8 mouse cellular contexts compared by ENCODE assay signal in the genomic region with DNA sequence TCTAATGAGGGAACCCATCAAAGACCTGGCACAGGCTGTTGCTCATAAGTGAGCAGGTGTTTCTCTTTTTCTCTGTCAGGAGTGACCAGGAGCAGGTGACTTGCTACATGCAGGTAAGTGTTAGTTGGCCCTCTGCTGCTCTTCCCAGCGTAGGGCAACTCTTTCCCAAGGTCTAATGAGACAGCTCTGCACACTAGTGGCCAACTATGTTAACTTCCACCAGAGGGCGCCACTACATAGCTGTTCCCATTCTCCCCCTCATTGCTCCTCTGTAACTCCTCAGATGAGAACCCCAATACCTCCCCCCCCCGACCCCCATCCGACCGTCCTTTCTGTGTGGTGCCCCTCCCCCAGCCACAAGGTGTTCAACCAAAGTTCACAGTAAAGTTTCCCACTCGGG. TPM values are rescaled to one million over a fixed set of nuclear protein-coding genes. Genes with fewer than 3 reads are reported as not detected.
DNase-seq lines count a peak whose midpoint lies in the region; ATAC-seq and TF ChIP-seq lines count a peak whose summit lies in the region.

No protein-coding gene starts in this region.

- H3K27me3 ChIP-seq in liver, postnatal 0 days (ENCODE audit: insufficient read depth, low read length) = peaks cover 30% of the 10 kb centered on the region

- no peak for TF ChIP-seq EP300 in liver, postnatal 0 days (IDR thresholded peaks at IDR 0.05; ENCODE audit: low read depth)

- H3K9ac ChIP-seq in liver, postnatal 0 days (replicated peaks) = no peak overlapping the region

- no peaks in the 10 kb centered on the region for H3K9me3 ChIP-seq in liver, postnatal 0 days (ENCODE audit: low read length)

- no peak overlapping the region for H3K4me2 ChIP-seq in liver, postnatal 0 days (ENCODE audit: low read depth, low read length)

- 0 out of 2 replicates have a peak, but pooled peaks cover under 1% of the 10 kb centered on the region for H3K4me1 ChIP-seq in liver, postnatal 0 days (ENCODE audit: insufficient read depth)

- H3K27ac ChIP-seq in liver, postnatal 0 days (ENCODE audit: low read depth) = no peak overlapping the region

- TF ChIP-seq CTCF in liver, postnatal 0 days (IDR thresholded peaks at IDR 0.05; ENCODE audit: low read depth) = peak; percentile 80

- H3K36me3 ChIP-seq in liver, postnatal 0 days (replicated peaks; ENCODE audit: insufficient read depth, low read length) = no peaks in the 10 kb centered on the region

- H3K4me3 ChIP-seq in liver, postnatal 0 days (ENCODE audit: low read depth, low read length) = no peak overlapping the region

- peak; percentile 50 for ATAC-seq in liver, postnatal 0 days

- WGBS in liver, postnatal 0 days (ENCODE audit: insufficient replicate concordance) = 10% methylated on average over 6 of the region's 6 CpGs

- peak; percentile 25 to 38 for DNase-seq in cerebellum, adult 18-20 months
- DNase-seq in cerebellum, adult 11-12 months = no peak
- DNase-seq in urinary bladder, postnatal 25 days (ENCODE audit: low spot score) = peak; percentile 52
- no peak for DNase-seq in urinary bladder, adult 2 months (ENCODE audit: low spot score)
- peak; percentile 72 for DNase-seq in embryo, embryonic 11 days
- DNase-seq in kidney, adult 11 months = peak; percentile 51
- peak; percentile 69 for DNase-seq in liver, postnatal 0 days
- peak; percentile 70 to 73 for DNase-seq in right cerebral cortex, adult 2 months (ENCODE audit: low spot score in 2 of 2)

RNA-seq across cellular contexts. Expression of a gene that starts 4.7 kb away (rescaled TPM):
- polyA plus RNA-seq in urinary bladder, adult 2 months (2012; rRNA removed) = not detected in 2 replicates
- 0.20 TPM in 1 of 2 replicates, not detected in the other for polyA plus RNA-seq in liver, postnatal 0 days (2015; fragmentation: Nextera tagmentation; extraction: Ambion mirVana)

RNA-seq across cellular contexts. Expression of a gene that starts 47.2 kb away (rescaled TPM):
- 0.10 TPM in 2 replicates for polyA plus RNA-seq in urinary bladder, adult 2 months (2012; rRNA removed)
- polyA plus RNA-seq in liver, postnatal 0 days (2015; fragmentation: Nextera tagmentation; extraction: Ambion mirVana) = 2.2 and 2.5 TPM in 2 replicates

Comparison
In these comparisons a context has a peak if more than half of its experiments do, and no peak if none do; other contexts are left out.
1. DNase-seq: peak in cerebellum, adult 18-20 months (2 of 2), urinary bladder, postnatal 25 days (single experiment), embryo, embryonic 11 days (single experiment), kidney, adult 11 months (single experiment), liver, postnatal 0 days (single experiment) and right cerebral cortex, adult 2 months (2 of 2); none in cerebellum, adult 11-12 months (single experiment) and urinary bladder, adult 2 months (single experiment).